Mouse (Mus musculus) CD4-positive, CD25-positive, alpha-beta regulatory T cell, adult 2 months (primary cell): ENCODE measurements around the gene BC067074.
"Not testable (repeated sequence)": the region's sequence is repeated elsewhere in the genome, so short reads cannot be mapped to it uniquely, and the experiment has no call there.

Experiments used
- DNase-seq: peaks from one replicate; pipeline ENCODE4 v3.0.0-alpha.2; 2012; ENCODE audit warnings: low read depth, low spot score

The BC067074 gene

GRCm38 (mm10) chr13:113292975-113293706 lies at the start of gene BC067074:
TSS of gene BC067074 (plus strand) at chr13:113293159.
- DNase-seq = no peak

- DNase-seq = peak; percentile 15
Observed at GRCm38 (mm10) chr13:113245025-113245424, 47.9 kb upstream of the BC067074 start.

GRCm38 (mm10) chr13:113252580-113252979 lies 40.4 kb upstream of the BC067074 start:
- not testable (repeated sequence) for DNase-seq

GRCm38 (mm10) chr13:113256766-113257165 lies 36.2 kb upstream of the BC067074 start:
- no peak for DNase-seq

DNA sequence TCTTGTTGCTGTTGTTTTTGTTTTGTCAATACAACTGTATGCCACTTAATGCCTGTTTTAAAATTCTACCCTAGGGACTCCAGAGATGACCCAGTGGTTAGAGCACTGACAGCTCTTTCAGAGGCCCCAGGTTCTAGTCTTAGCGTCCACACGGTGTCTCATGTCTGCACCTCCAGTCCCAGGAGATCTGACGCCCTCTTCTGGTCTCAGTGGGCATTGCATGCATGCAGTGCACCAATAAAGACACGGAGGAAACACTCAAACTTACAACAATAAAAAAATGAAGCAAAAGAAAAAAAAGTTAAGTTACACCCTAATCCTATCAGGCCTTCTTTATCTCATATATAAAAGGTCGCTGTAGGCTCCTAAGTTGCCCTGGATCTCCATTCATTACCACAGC lies 35.8 kb upstream of the BC067074 start:
- peak; percentile 41 for DNase-seq

DNA sequence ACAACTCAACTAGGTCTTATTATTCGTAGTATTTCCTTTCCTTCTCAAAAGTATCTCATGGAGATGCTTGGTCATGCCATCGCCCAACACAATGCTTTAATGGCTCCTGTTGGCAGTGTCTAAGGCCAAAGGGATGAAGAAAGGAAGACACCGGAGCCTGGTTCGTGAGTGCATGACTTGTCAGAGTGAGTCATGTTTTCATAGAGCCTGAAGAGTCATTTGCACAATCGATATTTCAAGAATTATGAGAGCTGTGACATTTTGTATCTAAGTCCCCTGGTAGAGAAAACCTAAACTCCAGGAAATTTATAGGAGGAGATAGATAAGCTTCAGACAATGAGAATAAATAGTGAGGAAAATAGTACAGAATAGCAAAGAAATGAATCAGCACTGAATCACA lies 33.7 kb upstream of the BC067074 start:
- DNase-seq = no peak

GRCm38 (mm10) chr13:113262822-113263221 lies 30.1 kb upstream of the BC067074 start:
- no peak for DNase-seq

GRCm38 (mm10) chr13:113265257-113265656 lies 27.7 kb upstream of the BC067074 start:
- peak; percentile 59 for DNase-seq

GRCm38 (mm10) chr13:113266495-113266951 lies 26.4 kb upstream of the BC067074 start:
- DNase-seq = peak; percentile 80

DNA sequence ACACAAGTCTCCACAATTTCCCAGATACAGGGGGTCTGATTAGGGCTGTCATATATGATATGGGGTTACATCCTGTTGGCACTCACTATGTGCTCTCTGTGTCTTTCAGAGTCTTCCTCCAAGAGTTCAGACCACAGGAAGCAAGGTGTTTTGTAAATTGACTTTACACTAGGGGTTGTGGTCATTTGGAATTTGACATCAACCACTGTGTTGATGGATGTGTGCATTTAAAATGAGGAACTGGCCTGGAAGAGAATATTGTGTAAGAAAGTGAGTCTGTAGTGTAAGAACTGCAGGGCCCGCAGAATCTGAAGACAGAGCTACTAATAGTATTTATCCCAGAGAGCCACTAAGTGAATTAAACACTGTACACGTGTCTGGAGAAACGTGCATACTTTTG lies 25.8 kb upstream of the BC067074 start:
- no peak for DNase-seq

- peak; percentile 82 for DNase-seq
Observed at GRCm38 (mm10) chr13:113269777-113270776, 22.9 kb upstream of the BC067074 start.

GRCm38 (mm10) chr13:113271189-113271588 lies 21.8 kb upstream of the BC067074 start:
- DNase-seq = no peak

- no peak for DNase-seq
Observed at GRCm38 (mm10) chr13:113287141-113287540, 5.8 kb upstream of the BC067074 start.

GRCm38 (mm10) chr13:113288210-113289197 lies 4.5 kb upstream of the BC067074 start:
- DNase-seq = no peak

- no peak for DNase-seq
Observed at GRCm38 (mm10) chr13:113289760-113290159, 3.2 kb upstream of the BC067074 start.

GRCm38 (mm10) chr13:113292001-113292400 lies 958 bp upstream of the BC067074 start:
- DNase-seq = no peak

DNA sequence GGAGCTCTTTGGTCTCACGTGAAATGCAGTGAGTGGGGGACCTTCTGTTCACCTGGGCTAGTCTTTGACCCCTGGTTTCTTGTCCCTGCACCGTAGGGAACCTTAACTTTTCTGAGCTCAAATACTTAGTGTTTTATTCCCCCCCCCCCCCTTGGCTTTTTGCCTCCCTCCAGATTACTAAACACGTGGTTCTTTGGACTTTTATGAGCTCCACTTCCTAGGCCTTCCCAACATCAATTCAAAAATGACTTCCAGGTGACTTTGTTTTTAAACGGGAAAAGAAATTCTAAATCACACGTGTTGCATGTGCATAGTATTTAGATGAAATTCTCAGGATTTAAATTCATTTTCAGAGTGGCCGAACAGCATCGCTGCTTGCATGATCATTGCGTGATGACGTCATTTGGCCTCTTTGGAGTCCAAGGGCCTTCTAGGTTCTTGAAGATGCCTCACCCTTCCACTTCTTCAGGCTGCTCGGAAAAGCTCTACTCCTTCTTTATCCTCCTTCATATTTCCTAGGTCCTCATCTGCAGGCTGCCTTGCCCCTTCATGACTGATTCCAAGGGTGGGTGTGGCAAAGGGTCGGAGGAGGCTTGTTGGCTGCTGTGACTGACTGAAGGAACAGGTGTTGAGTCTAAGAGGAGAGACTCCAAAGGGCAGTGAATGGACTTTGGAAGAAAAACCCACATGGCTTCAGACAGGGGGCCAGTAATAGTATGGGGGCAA lies 911 bp downstream of the BC067074 start:
- no peak for DNase-seq

- no peak for DNase-seq
Observed at GRCm38 (mm10) chr13:113295817-113296485, 3.0 kb downstream of the BC067074 start.

DNA sequence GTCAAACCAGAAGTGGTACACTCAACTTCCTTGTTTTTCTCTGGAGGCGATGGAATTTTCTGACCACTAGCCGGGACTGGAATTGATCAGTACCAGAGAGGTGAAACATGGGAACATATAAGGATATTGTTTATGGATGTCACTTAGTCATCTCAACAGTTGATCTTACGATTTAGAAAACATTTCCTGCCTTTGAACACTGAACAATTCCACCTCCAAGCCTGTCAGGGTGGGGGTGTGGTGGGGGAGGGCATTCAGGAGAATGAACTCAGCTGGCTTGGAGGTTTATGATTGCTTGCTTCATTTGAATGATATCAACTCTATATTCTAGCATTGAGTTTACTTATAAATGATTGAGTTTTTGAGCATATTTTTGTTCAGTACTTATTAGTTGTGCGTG lies 13.6 kb downstream of the BC067074 start:
- DNase-seq = no peak

- DNase-seq = no peak
Observed at GRCm38 (mm10) chr13:113319588-113319987, 26.6 kb downstream of the BC067074 start.
